Mouse (Mus musculus) heart, embryonic 16.5 days (tissue): ENCODE measurements around the gene Rab5c. TPM values are rescaled to one million over a fixed set of nuclear protein-coding genes. Genes with fewer than 3 reads are reported as not detected.

Experiments used
- ATAC-seq: fragments of 200-750 bp; cut with Nextera tagmentation; replicated peaks from 2 replicates; pipeline ENCODE4 v1.8.0; 2017; ENCODE audit warnings: moderate number of reproducible peaks; ENCODE audit not compliant: insufficient read depth, low FRiP score; ENCODE audit errors: extremely low read depth
- H3K27ac ChIP-seq: fragments of 300-500 bp; sonication (generic); 2 replicates; pipeline ENCODE4 v1.5.1; 2014; ENCODE audit warnings: mild to moderate bottlenecking, low read length, control low read depth, moderate library complexity
- H3K27me3 ChIP-seq: fragments of 300-500 bp; sonication (generic); 2 replicates; pipeline ENCODE4 v1.6.1; 2014; ENCODE audit warnings: low read length, mixed read lengths; ENCODE audit not compliant: control insufficient read depth, insufficient read depth
- H3K36me3 ChIP-seq: fragments of 300-500 bp; sonication (generic); 2 replicates; pipeline ENCODE4 v1.6.1; 2014; ENCODE audit not compliant: control insufficient read depth, insufficient read depth
- H3K4me1 ChIP-seq: fragments of 300-500 bp; sonication (generic); 2 replicates; pipeline ENCODE4 v1.6.1; 2014; ENCODE audit warnings: low read length, mixed read lengths; ENCODE audit not compliant: control insufficient read depth, insufficient read depth
- H3K4me2 ChIP-seq: fragments of 300-500 bp; sonication (generic); 2 replicates; pipeline ENCODE4 v1.6.1; 2014; ENCODE audit warnings: low read depth, mild to moderate bottlenecking, control low read depth, low read length
- H3K4me3 ChIP-seq: fragments of 300-500 bp; sonication (generic); 2 replicates; pipeline ENCODE4 v1.5.1; 2014; ENCODE audit warnings: mild to moderate bottlenecking, control low read depth, low read length
- H3K9ac ChIP-seq: fragments of 300-500 bp; sonication (generic); 2 replicates; pipeline ENCODE4 v1.6.1; 2014; ENCODE audit warnings: low read length, control low read depth
- H3K9me3 ChIP-seq: fragments of 300-500 bp; sonication (generic); replicated peaks from 2 replicates; pipeline ENCODE4 v1.6.1; 2016; ENCODE audit warnings: low read length; ENCODE audit not compliant: control insufficient read depth
- WGBS: fragments of 180-500 bp; shearing (Covaris S2); extraction: QIAGEN DNeasy Blood & Tissue Kit; methylation state at CpG from one replicate; pipeline ENCODE4 v1.1.7; 2014; 5-methylcytosine and 5-hydroxymethylcytosine counted together
- polyA plus RNA-seq: library from polyadenylated mRNA; unstranded; fragments of >200 nt; fragmentation: Nextera tagmentation; extraction: Ambion mirVana; gene quantifications from 2 replicates; pipeline ENCODE4 v1.2.1, GENCODE M21; 2015

The Rab5c gene
- polyA plus RNA-seq, 1 experiment from 2014 or later = 19.9 TPM

DNA sequence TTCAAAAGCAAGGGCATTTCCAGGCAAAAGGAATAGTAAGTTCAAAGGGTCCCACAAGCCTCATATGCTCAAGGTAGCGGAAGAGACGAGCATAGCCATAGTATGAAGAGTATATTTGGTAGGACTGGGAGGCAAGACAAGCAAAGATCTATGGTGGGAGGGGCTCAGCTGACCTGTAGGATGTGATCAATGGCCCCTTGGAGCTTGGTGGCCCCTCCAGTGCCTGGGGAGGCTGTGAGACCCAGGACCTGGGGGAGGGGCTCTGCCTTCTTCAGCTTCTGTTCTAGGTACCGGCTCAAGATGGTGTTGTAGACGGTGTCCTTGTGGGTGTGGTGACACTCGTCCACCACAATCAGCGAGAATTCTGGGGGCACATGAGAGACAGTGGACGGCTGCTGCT is 35.1 kb downstream of the Rab5c start:
- WGBS = 46% methylated on average over 7 of the region's 7 CpGs
- Histone ChIP-seq H3K4me2 (peak overlapping the region; percentile 66), H3K9ac (peak overlapping the region; percentile 38; the same call in 1 of the 2 replicates), H3K27me3 (no peaks in the 10 kb centered on the region), H3K27ac (no peak overlapping the region), H3K4me3 (peak overlapping the region; percentile 46), H3K9me3 (no peaks in the 10 kb centered on the region), H3K4me1 (peaks cover 11% of the 10 kb centered on the region), H3K36me3 (peaks cover 28% of the 10 kb centered on the region)
- no peak for ATAC-seq

DNA sequence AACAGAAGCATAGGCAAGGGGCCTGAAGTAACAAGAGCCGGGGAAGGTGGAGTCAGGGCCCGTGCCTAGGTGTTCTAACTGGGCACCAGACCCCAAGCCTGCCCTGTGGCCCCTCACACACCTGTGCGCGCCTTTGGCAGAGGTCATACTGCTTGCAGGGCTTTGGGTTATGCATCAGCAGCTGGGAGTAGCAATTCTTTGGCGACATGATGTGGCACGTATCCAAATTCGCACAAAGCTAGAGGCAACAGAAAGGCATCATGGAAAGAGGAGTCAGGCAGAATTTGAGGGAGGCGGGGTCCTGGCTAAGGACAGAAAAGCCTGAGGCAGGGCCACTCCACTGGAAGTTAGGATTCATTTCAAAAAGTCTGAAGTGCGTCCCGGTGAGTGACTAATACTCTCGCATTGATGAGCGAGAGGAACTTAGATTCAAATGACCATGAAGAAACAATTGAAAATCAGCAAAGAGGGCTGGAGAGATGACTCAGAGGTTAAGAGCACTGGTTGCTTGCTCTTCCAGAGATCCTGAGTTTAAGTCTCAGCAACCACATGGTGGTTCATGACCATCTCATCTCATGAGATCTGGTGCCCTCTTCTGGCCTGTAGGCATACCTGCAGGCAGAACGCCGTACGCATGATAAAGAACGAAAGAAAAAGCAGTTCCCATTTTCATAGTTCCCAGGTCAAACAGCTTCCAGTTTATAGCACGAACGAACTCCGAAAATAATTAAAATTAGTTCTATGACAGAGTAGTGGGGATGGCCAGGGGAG is 35.7 kb downstream of the Rab5c start:
- Histone ChIP-seq H3K9me3 (no peaks in the 10 kb centered on the region), H3K27me3 (no peaks in the 10 kb centered on the region), H3K4me1 (peaks cover 11% of the 10 kb centered on the region), H3K27ac (no peak overlapping the region), H3K36me3 (peaks cover 21% of the 10 kb centered on the region), H3K4me2 (peak overlapping the region; percentile 66), H3K9ac (peak overlapping the region; percentile 38; the same call in 1 of the 2 replicates), H3K4me3 (peak overlapping the region; percentile 46)
- ATAC-seq = no peak
- 33% methylated on average over 19 of the region's 19 CpGs for WGBS

DNA sequence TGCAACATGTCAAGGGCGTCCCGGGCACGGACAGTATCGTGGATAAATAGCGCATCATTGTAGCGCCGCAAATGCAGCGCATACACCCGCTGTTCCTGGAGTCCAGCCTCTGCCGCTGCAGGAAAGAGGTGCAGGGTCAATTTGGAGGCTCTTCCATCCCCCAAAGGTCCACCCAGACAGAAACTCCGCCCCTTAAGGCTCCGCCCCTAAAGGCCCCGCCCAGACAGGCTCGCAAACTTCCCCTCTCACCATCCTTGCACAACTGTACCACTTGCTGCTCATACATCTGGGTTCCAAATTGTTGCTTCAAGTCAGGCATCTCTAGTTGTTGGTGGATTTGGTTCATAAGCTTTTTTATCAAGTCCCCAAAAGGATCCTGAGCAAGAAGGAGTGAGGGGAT is 36.7 kb downstream of the Rab5c start:
- Histone ChIP-seq H3K4me2 (peak overlapping the region; percentile 33; the same call in 1 of the 2 replicates), H3K27ac (no peak overlapping the region), H3K9ac (no peak overlapping the region; the same call in 1 of the 2 replicates), H3K9me3 (no peaks in the 10 kb centered on the region), H3K4me1 (peaks cover 11% of the 10 kb centered on the region), H3K27me3 (no peaks in the 10 kb centered on the region), H3K36me3 (peaks cover 16% of the 10 kb centered on the region), H3K4me3 (peak overlapping the region; percentile 26)
- no peak for ATAC-seq
- 6% methylated on average over 14 of the region's 14 CpGs for WGBS

DNA sequence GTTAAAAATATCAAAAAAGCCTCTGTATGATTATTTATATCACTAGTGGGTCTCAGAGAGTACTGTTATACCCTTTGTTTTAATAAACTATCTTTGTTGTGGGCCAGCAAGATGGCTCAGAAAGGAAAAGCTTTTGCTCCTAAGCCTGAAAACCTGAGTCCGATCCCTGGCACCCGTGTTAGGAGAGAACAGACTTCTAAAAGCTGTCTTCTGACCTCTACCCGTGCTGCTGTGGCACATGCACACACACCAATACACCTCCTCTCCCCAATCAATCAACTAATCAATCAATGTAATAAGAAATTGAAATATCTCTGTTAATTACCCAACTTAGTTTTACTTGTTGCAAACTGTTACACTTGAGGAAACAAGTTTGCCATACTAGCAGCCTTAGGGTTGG is 37.3 kb downstream of the Rab5c start:
- no peaks in the 10 kb centered on the region for H3K9me3 ChIP-seq
- no peaks in the 10 kb centered on the region for H3K27me3 ChIP-seq
- no peak overlapping the region; the same call in 1 of the 2 replicates for H3K9ac ChIP-seq
- H3K36me3 ChIP-seq = peaks cover 11% of the 10 kb centered on the region
- H3K4me2 ChIP-seq = peak overlapping the region; percentile 33; the same call in 1 of the 2 replicates
- H3K4me1 ChIP-seq = peaks cover 11% of the 10 kb centered on the region
- 72% methylated on average over 3 of the region's 3 CpGs for WGBS
- H3K4me3 ChIP-seq = no peak overlapping the region
- no peak overlapping the region for H3K27ac ChIP-seq
- ATAC-seq = no peak

DNA sequence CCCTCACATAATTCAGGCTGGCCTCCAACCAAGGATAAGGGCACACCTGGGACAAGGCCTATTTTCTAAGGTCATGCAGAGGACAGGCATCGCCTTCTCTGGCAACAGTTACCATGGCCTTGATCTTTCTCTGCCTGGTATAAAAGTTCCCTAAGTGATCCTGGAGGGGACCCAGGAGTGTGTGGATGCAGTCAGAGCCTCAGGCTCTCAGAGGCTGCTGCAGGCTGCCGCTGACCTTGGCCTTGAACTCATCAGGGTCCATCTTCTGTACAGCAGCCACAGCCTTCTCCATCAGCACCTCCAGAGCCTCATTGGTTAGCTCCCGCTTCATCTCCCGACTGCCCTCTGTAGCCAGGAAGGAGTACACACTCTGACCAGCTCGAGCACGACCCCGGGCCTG is 40.1 kb downstream of the Rab5c start:
- no peak overlapping the region for H3K27ac ChIP-seq
- 61% methylated on average over 7 of the region's 7 CpGs for WGBS
- ATAC-seq = no peak

DNA sequence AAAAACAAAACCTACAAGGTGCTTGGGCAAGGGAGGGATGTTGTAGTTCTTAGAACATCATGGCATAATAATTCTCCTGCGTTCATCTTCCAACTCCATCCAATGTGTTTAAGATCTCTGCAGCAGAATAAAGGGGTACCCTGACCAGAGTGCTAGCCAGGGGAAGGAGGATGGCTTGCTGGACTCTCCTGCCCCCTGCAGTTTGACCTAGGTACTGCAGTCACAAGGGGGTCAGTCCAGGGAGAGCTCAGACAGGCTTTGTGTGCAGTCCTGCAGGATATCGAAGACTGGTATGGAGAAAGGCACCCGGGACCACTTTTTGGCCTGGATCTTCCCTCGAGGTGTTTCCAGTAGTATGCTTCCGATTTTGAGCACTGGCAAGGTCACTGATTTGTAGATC is 43.1 kb downstream of the Rab5c start:
- ATAC-seq = 0 out of 2 replicates have a peak, but pooled peaks have one; percentile 41
- 39% methylated on average over 5 of the region's 5 CpGs for WGBS
- no peaks in the 10 kb centered on the region for H3K9me3 ChIP-seq
- H3K4me3 ChIP-seq = no peak overlapping the region
- no peak overlapping the region for H3K9ac ChIP-seq
- H3K27me3 ChIP-seq = peaks cover 19% of the 10 kb centered on the region
- H3K4me1 ChIP-seq = peaks cover 12% of the 10 kb centered on the region
- no peaks in the 10 kb centered on the region for H3K36me3 ChIP-seq
- no peak overlapping the region for H3K27ac ChIP-seq
- H3K4me2 ChIP-seq = no peak overlapping the region

More for the DNA sequence above, 40.1 kb downstream of the Rab5c start:
- Histone ChIP-seq H3K4me1 (peaks cover 6% of the 10 kb centered on the region), H3K27me3 (peaks cover 7% of the 10 kb centered on the region; the same call in 1 of the 2 replicates), H3K4me3 (no peak overlapping the region), H3K4me2 (no peak overlapping the region), H3K9me3 (no peaks in the 10 kb centered on the region), H3K36me3 (no peaks in the 10 kb centered on the region), H3K9ac (no peak overlapping the region)

DNA sequence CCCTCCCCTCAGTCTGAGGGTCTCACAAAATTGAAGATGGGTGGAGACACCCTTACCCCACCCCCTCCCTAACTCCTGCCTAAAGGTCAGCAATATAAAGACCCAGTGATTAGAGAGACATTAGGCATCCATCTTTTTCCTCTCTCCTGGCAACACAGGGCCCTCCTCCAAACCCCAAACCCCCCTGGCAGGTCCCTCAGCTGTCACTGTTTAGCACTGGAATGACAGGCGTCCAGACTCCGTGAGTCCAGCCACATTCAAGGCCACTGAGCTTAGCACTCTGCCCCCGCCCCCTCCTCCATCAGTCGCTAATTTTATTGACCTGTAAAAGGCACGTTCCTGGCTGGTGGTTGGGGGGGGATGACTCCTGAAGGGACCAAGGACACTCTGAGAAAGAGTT is 44.9 kb downstream of the Rab5c start:
- H3K4me2 ChIP-seq = no peak overlapping the region
- peaks cover 12% of the 10 kb centered on the region for H3K4me1 ChIP-seq
- no peak for ATAC-seq
- no peak overlapping the region for H3K27ac ChIP-seq
- WGBS = 23% methylated on average over 5 of the region's 5 CpGs
- no peak overlapping the region for H3K4me3 ChIP-seq
- no peaks in the 10 kb centered on the region for H3K9me3 ChIP-seq
- no peaks in the 10 kb centered on the region for H3K36me3 ChIP-seq
- no peak overlapping the region for H3K9ac ChIP-seq
- peaks cover 19% of the 10 kb centered on the region for H3K27me3 ChIP-seq

DNA sequence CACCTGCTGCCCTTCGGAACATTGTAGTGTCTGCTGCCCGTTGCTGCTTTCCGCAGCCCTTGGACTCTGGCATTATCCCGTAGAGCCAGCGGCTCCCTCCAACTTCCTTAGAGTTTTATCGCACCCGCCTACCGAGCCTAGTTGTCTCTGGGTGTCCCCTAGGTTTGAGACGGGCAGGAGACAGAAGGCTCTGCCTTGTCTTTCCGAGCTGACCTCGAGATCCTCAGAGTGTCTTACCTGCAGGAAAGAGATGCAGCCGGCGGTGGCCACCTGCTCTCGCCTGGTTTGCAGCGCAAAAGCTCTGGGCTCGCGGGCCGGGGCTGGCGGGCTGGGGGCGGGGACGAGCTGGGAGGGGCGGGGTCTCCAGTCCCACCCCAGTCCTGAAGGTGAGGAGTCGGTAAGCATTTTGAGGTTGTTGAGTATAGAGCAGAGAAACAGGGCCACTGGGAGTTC is 45.8 kb downstream of the Rab5c start, which contains the start of gene Zfp385c:
Gene Zfp385c (minus strand): TSS at position 292 of the 453 bp plus-strand sequence.
- peak within 1 kb of the TSS; percentile 50 for H3K4me3 ChIP-seq
- peaks cover 12% of the 10 kb centered on the region for H3K4me1 ChIP-seq
- no peaks in the 10 kb centered on the region for H3K9me3 ChIP-seq
- H3K36me3 ChIP-seq = no peaks in the 10 kb centered on the region
- peak within 1 kb of the TSS; percentile 49 for H3K9ac ChIP-seq
- no peak within 1 kb of the TSS for H3K27ac ChIP-seq
- H3K4me2 ChIP-seq = peak within 1 kb of the TSS; percentile 82
- H3K27me3 ChIP-seq = peaks cover 19% of the 10 kb centered on the region
- ATAC-seq = peak; percentile 41; the same call in 1 of the 2 replicates
- 2% methylated on average over 23 of the region's 23 CpGs for WGBS

DNA sequence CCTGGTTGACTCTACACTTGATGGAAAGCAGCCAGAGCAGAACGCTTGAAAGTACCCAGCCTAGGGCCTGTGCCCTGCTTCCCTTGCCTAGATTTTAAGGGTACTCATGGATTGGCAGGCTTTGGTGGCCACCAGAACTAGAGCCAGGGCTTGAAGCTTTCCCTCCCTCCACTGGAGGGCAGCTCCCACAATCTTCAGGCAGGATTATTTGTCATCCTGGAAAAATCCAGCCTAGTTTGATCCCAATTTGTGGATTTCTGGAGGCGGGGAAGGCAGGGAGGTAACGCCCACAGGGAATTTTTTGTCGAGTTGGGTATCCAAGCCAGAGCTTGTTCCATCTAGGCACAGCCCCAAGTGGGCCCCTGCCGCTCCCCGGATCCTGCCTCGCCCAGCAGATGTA is 47.6 kb downstream of the Rab5c start:
- no peaks in the 10 kb centered on the region for H3K9me3 ChIP-seq
- H3K36me3 ChIP-seq = no peaks in the 10 kb centered on the region
- H3K27ac ChIP-seq = no peak overlapping the region
- no peak for ATAC-seq
- H3K4me1 ChIP-seq = peaks cover 12% of the 10 kb centered on the region
- H3K4me2 ChIP-seq = no peak overlapping the region
- 64% methylated on average over 7 of the region's 7 CpGs for WGBS
- H3K27me3 ChIP-seq = peaks cover 19% of the 10 kb centered on the region
- no peak overlapping the region for H3K4me3 ChIP-seq
- no peak overlapping the region for H3K9ac ChIP-seq
